Mouse (Mus musculus) spleen, adult 2 months (tissue): ENCODE measurements around the gene Mfap4.

Source experiments
- CTCF ChIP-seq: fragments of 200-500 bp; IDR thresholded peaks from 2 replicates; pipeline ENCODE4 v1.5.1; 2011; ENCODE audit warnings: mild to moderate bottlenecking, inconsistent platforms; ENCODE audit not compliant: insufficient read depth, insufficient read length, insufficient replicate concordance; ENCODE audit errors: extremely low read depth
- POLR2A ChIP-seq: fragments of 200-500 bp; IDR thresholded peaks from 2 replicates; pipeline ENCODE4 v1.6.1; 2011; ENCODE audit warnings: low read depth, low read length, inconsistent platforms

GRCm38 (mm10) chr11:61486458-61487219 is 1.4 kb downstream of the Mfap4 start:
- TF ChIP-seq POLR2A (no peak), CTCF (no peak)
